ENCODE assay signal across 8 mouse cellular contexts in genomic region chr4:130306796-130307630, GRCm38 (mm10). TPM values are rescaled to one million over a fixed set of nuclear protein-coding genes. Genes with fewer than 3 reads are reported as not detected.
DNase-seq lines count a peak whose midpoint lies in the region; ATAC-seq lines count a peak whose summit lies in the region.

No protein-coding gene starts in this region.

- H3K36me3 ChIP-seq in lung, embryonic 16.5 days (ENCODE audit: control insufficient read depth, insufficient read depth, low read length) = no peaks in the 10 kb centered on the region
- no peaks in the 10 kb centered on the region for H3K36me3 ChIP-seq in forebrain, embryonic 13.5 days (ENCODE audit: poor library complexity, severe bottlenecking)
- no peaks in the 10 kb centered on the region for H3K36me3 ChIP-seq in limb, embryonic 13.5 days

- ATAC-seq in lung, embryonic 16.5 days (ENCODE audit: low read depth) = no peak
- no peak for ATAC-seq in forebrain, embryonic 13.5 days
- ATAC-seq in limb, embryonic 13.5 days (ENCODE audit: low FRiP score, low read depth) = no peak
- ATAC-seq in erythroblast, adult 5-6 weeks (replicated peaks; ENCODE audit: low FRiP score, poor library complexity, severe bottlenecking) = no peak

- DNase-seq in lung, postnatal 14 days = no peak
- peak; percentile 37 for DNase-seq in heart, postnatal 25 days (ENCODE audit: low spot score)
- DNase-seq in retina, embryonic 14.5 days (ENCODE audit: low spot score) = no peak
- DNase-seq in thymus, postnatal 36 days = no peak

- H3K4me1 ChIP-seq in lung, embryonic 16.5 days (replicated peaks; ENCODE audit: control insufficient read depth, insufficient read depth, low read length) = peaks cover 8% of the 10 kb centered on the region
- peaks cover 14% of the 10 kb centered on the region for H3K4me1 ChIP-seq in forebrain, embryonic 13.5 days
- peaks cover 16% of the 10 kb centered on the region for H3K4me1 ChIP-seq in limb, embryonic 13.5 days

- intact Hi-C loops in heart, postnatal 25 days (cut with DNase I) = no loop called here

- no peaks in the 10 kb centered on the region for H3K9me3 ChIP-seq in lung, embryonic 16.5 days (ENCODE audit: control insufficient read depth, low read length)
- H3K9me3 ChIP-seq in forebrain, embryonic 13.5 days (replicated peaks) = no peaks in the 10 kb centered on the region
- H3K9me3 ChIP-seq in limb, embryonic 13.5 days = no peaks in the 10 kb centered on the region

- H3K4me3 ChIP-seq in lung, embryonic 16.5 days (ENCODE audit: low read length) = no peak overlapping the region
- no peak overlapping the region for H3K4me3 ChIP-seq in forebrain, embryonic 13.5 days
- H3K4me3 ChIP-seq in limb, embryonic 13.5 days = peak overlapping the region; percentile 57; the same call in 1 of the 2 replicates

- no peak overlapping the region for H3K27ac ChIP-seq in lung, embryonic 16.5 days (ENCODE audit: low read length)
- H3K27ac ChIP-seq in forebrain, embryonic 13.5 days = no peak overlapping the region
- no peak overlapping the region for H3K27ac ChIP-seq in limb, embryonic 13.5 days

- 69% methylated on average over 10 of the region's 10 CpGs for WGBS in lung, embryonic 16.5 days
- 76% methylated on average over 10 of the region's 10 CpGs for WGBS in forebrain, embryonic 13.5 days
- WGBS in limb, embryonic 13.5 days = 74% methylated on average over 10 of the region's 10 CpGs

- peaks cover 28% of the 10 kb centered on the region for H3K27me3 ChIP-seq in lung, embryonic 16.5 days (ENCODE audit: control insufficient read depth, insufficient read depth, low read depth, low read length)
- H3K27me3 ChIP-seq in forebrain, embryonic 13.5 days = peaks cover 54% of the 10 kb centered on the region
- peaks cover 75% of the 10 kb centered on the region for H3K27me3 ChIP-seq in limb, embryonic 13.5 days

- no peak overlapping the region for H3K9ac ChIP-seq in lung, embryonic 16.5 days (ENCODE audit: low read length)
- no peak overlapping the region for H3K9ac ChIP-seq in forebrain, embryonic 13.5 days
- H3K9ac ChIP-seq in limb, embryonic 13.5 days = no peak overlapping the region

- peak overlapping the region; percentile 96 for H3K4me2 ChIP-seq in lung, embryonic 16.5 days (ENCODE audit: low read depth, low read length)
- peak overlapping the region; percentile 91; the same call in 1 of the 2 replicates for H3K4me2 ChIP-seq in forebrain, embryonic 13.5 days
- peak overlapping the region; percentile 97 for H3K4me2 ChIP-seq in limb, embryonic 13.5 days (replicated peaks)

RNA-seq across cellular contexts. Expression of gene Fabp3, which starts 1.4 kb away (rescaled TPM):
- polyA plus RNA-seq in lung, embryonic 16.5 days (2015; fragmentation: Nextera tagmentation; extraction: Ambion mirVana) = 41.0 and 54.4 TPM in 2 replicates
- 46.8 and 49.5 TPM in 2 replicates for polyA plus RNA-seq in forebrain, embryonic 13.5 days (2015; fragmentation: Nextera tagmentation; extraction: Ambion mirVana)
- total RNA-seq in heart, postnatal 25 days (2021) = 1,000 to 10,000 TPM; 5,192 to 5,215 TPM
- 24.3 and 27.4 TPM in 2 replicates for polyA plus RNA-seq in limb, embryonic 13.5 days (2015; fragmentation: Nextera tagmentation; extraction: Ambion mirVana)
- 2.1 TPM in 1 of 2 replicates, not detected in the other for total RNA-seq in erythroblast, adult 5-6 weeks (2015; ENCODE audit: low replicate concordance)
- not detected in 2 replicates for total RNA-seq in erythroblast, adult 5-6 weeks (2017; ENCODE audit: low replicate concordance)

RNA-seq across cellular contexts. Expression of gene Gm10570, which starts 1.5 kb away (rescaled TPM):
- polyA plus RNA-seq in lung, embryonic 16.5 days (2015; fragmentation: Nextera tagmentation; extraction: Ambion mirVana) = not detected in 2 replicates
- 0.72 TPM in 1 of 2 replicates, not detected in the other for polyA plus RNA-seq in forebrain, embryonic 13.5 days (2015; fragmentation: Nextera tagmentation; extraction: Ambion mirVana)
- under 1 TPM in 1 of 2 experiments, not detected in 1; 0.75 TPM for total RNA-seq in heart, postnatal 25 days (2021)
- not detected in 2 replicates for polyA plus RNA-seq in limb, embryonic 13.5 days (2015; fragmentation: Nextera tagmentation; extraction: Ambion mirVana)
- total RNA-seq in erythroblast, adult 5-6 weeks (2015; ENCODE audit: low replicate concordance) = not detected in 2 replicates
- not detected in 2 replicates for total RNA-seq in erythroblast, adult 5-6 weeks (2017; ENCODE audit: low replicate concordance)

RNA-seq across cellular contexts. Expression of gene Serinc2, which starts 28.0 kb away (rescaled TPM):
- 19.9 and 20.4 TPM in 2 replicates for polyA plus RNA-seq in lung, embryonic 16.5 days (2015; fragmentation: Nextera tagmentation; extraction: Ambion mirVana)
- 101 and 107 TPM in 2 replicates for polyA plus RNA-seq in forebrain, embryonic 13.5 days (2015; fragmentation: Nextera tagmentation; extraction: Ambion mirVana)
- total RNA-seq in heart, postnatal 25 days (2021) = 1 to 10 TPM; 2.2 to 3.0 TPM
- polyA plus RNA-seq in limb, embryonic 13.5 days (2015; fragmentation: Nextera tagmentation; extraction: Ambion mirVana) = 223 TPM in 2 replicates
- not detected in 2 replicates for total RNA-seq in erythroblast, adult 5-6 weeks (2015; ENCODE audit: low replicate concordance)
- total RNA-seq in erythroblast, adult 5-6 weeks (2017; ENCODE audit: low replicate concordance) = 1.3 TPM in 1 of 2 replicates, not detected in the other

RNA-seq across cellular contexts. Expression of gene Zcchc17, which starts 52.7 kb away (rescaled TPM):
- polyA plus RNA-seq in lung, embryonic 16.5 days (2015; fragmentation: Nextera tagmentation; extraction: Ambion mirVana) = 62.5 and 72.0 TPM in 2 replicates
- 84.6 and 90.5 TPM in 2 replicates for polyA plus RNA-seq in forebrain, embryonic 13.5 days (2015; fragmentation: Nextera tagmentation; extraction: Ambion mirVana)
- total RNA-seq in heart, postnatal 25 days (2021) = 10 to 100 TPM; 26.2 to 28.9 TPM
- 87.1 and 87.4 TPM in 2 replicates for polyA plus RNA-seq in limb, embryonic 13.5 days (2015; fragmentation: Nextera tagmentation; extraction: Ambion mirVana)
- 7.1 and 8.8 TPM in 2 replicates for total RNA-seq in erythroblast, adult 5-6 weeks (2015; ENCODE audit: low replicate concordance)
- 27.9 and 61.2 TPM in 2 replicates for total RNA-seq in erythroblast, adult 5-6 weeks (2017; ENCODE audit: low replicate concordance)

RNA-seq across cellular contexts. Expression of gene Snrnp40, which starts 52.9 kb away (rescaled TPM):
- polyA plus RNA-seq in lung, embryonic 16.5 days (2015; fragmentation: Nextera tagmentation; extraction: Ambion mirVana) = 135 and 138 TPM in 2 replicates
- 177 and 180 TPM in 2 replicates for polyA plus RNA-seq in forebrain, embryonic 13.5 days (2015; fragmentation: Nextera tagmentation; extraction: Ambion mirVana)
- total RNA-seq in heart, postnatal 25 days (2021) = 10 to 100 TPM; 14.8 to 15.0 TPM
- 167 and 173 TPM in 2 replicates for polyA plus RNA-seq in limb, embryonic 13.5 days (2015; fragmentation: Nextera tagmentation; extraction: Ambion mirVana)
- total RNA-seq in erythroblast, adult 5-6 weeks (2015; ENCODE audit: low replicate concordance) = 18.6 and 30.5 TPM in 2 replicates
- total RNA-seq in erythroblast, adult 5-6 weeks (2017; ENCODE audit: low replicate concordance) = 25.0 and 28.2 TPM in 2 replicates
